Mouse (Mus musculus): ENCODE results near the gene Hipk4.

DNA sequence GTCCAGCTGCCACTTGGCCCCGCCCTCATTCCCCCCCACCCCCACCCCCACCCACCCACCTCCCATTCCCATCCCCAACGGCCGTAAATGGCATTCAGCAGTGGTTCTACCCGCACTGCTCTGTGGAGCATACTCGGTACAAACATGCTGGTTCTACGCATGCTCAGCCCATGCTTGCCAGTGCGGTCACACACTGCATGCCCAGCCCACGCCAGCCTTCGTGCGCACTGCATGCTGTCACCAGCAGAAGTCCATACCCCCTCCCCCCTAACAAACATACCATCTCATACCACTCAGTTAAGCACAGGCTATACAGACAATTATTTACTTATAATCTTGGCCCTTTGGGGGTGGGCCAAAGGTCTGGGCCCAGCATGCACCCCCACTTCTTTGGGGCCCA, 8.6 kb downstream of the Hipk4 start:
- TF ChIP-seq CTCF (IDR thresholded peaks at IDR 0.05; ENCODE audit: low read depth) (no peak), EP300 (optimal IDR thresholded peaks at IDR 0.05) (no peak)
